Mouse (Mus musculus) midbrain, postnatal 0 days (tissue): ENCODE results near the gene Olfr1155. TPM values are rescaled to one million over a fixed set of nuclear protein-coding genes. Genes with fewer than 3 reads are reported as not detected.

Source experiments
- ATAC-seq: fragments of 200-750 bp; cut with Nextera tagmentation; 2 replicates; pipeline ENCODE4 v1.8.0; 2017; ENCODE audit warnings: moderate number of reproducible peaks, mild to moderate bottlenecking, moderate TSS enrichment, moderate library complexity; ENCODE audit not compliant: low FRiP score
- DNase-seq: peaks from one replicate; pipeline ENCODE4 v3.0.0-alpha.2; 2015; ENCODE audit warnings: low spot score
- H3K27ac ChIP-seq: fragments of 300-500 bp; sonication (generic); 2 replicates; pipeline ENCODE4 v1.5.1; 2014; ENCODE audit warnings: low read depth, mild to moderate bottlenecking, low read length, mixed read lengths
- H3K27me3 ChIP-seq: fragments of 300-500 bp; sonication (generic); 2 replicates; pipeline ENCODE4 v1.6.1; 2014; ENCODE audit warnings: low read length, control low read depth, mixed read lengths; ENCODE audit not compliant: insufficient read depth
- H3K36me3 ChIP-seq: fragments of 300-500 bp; sonication (generic); 2 replicates; pipeline ENCODE4 v1.6.1; 2014; ENCODE audit warnings: low read length, control low read depth, mixed read lengths; ENCODE audit not compliant: insufficient read depth
- H3K4me1 ChIP-seq: fragments of 300-500 bp; sonication (generic); 2 replicates; pipeline ENCODE4 v1.6.1; 2014; ENCODE audit warnings: mild to moderate bottlenecking, control low read depth, antibody characterized with exemption, low read length, mixed read lengths; ENCODE audit not compliant: insufficient read depth
- H3K4me2 ChIP-seq: fragments of 300-500 bp; sonication (generic); 2 replicates; pipeline ENCODE4 v1.6.1; 2014; ENCODE audit warnings: low read depth, mild to moderate bottlenecking, low read length, mixed read lengths; ENCODE audit not compliant: poor library complexity, severe bottlenecking
- H3K4me3 ChIP-seq: fragments of 300-500 bp; sonication (generic); 2 replicates; pipeline ENCODE4 v1.5.1; 2014; ENCODE audit warnings: low read depth, mild to moderate bottlenecking, low read length, moderate library complexity
- H3K9ac ChIP-seq: fragments of 300-500 bp; sonication (generic); replicated peaks from 2 replicates; pipeline ENCODE4 v1.6.1; 2014; ENCODE audit warnings: mild to moderate bottlenecking, low read length, moderate library complexity, mixed read lengths; ENCODE audit not compliant: poor library complexity, severe bottlenecking
- H3K9me3 ChIP-seq: fragments of 300-500 bp; sonication (generic); 2 replicates; pipeline ENCODE4 v1.6.1; 2016; ENCODE audit warnings: low read length, control low read depth
- CTCF ChIP-seq: IDR thresholded peaks from 2 replicates; pipeline ENCODE4 v1.5.1; 2016; ENCODE audit warnings: antibody characterized with exemption, mild to moderate bottlenecking
- WGBS: fragments of 180-500 bp; shearing (Covaris S2); extraction: QIAGEN DNeasy Blood & Tissue Kit; methylation state at CpG from one replicate; pipeline ENCODE4 v1.1.7; 2014; 5-methylcytosine and 5-hydroxymethylcytosine counted together
- polyA plus RNA-seq: library from polyadenylated mRNA; unstranded; fragments of >200 nt; fragmentation: Nextera tagmentation; extraction: Ambion mirVana; gene quantifications from 2 replicates; pipeline ENCODE4 v1.2.1, GENCODE M21; 2015
- total RNA-seq: library from RNA; depleted of rRNA; stranded (reverse); fragments of >200 nt; gene quantifications from 2 replicates; pipeline ENCODE4 v1.2.3, GENCODE M21; 2014; rRNA removed

Olfr1155 gene
- total RNA-seq (not detected in 2 replicates), polyA plus RNA-seq (not detected in 2 replicates)

- Histone ChIP-seq H3K27ac (no peak within 1 kb of the TSS), H3K4me3 (no peak within 1 kb of the TSS), H3K4me2 (no peak within 1 kb of the TSS), H3K36me3 (no peaks in the 10 kb centered on the region), H3K27me3 (no peaks in the 10 kb centered on the region), H3K4me1 (no peaks in the 10 kb centered on the region), H3K9ac (no peak within 1 kb of the TSS), H3K9me3 (no peaks in the 10 kb centered on the region)
- no peak for DNase-seq
- ATAC-seq, result no peak
- no peak for TF ChIP-seq CTCF
- 84% methylated on average over 1 of the region's 1 CpGs for WGBS
Observed at GRCm38 (mm10) chr2:87945037-87945436, at the start of gene Olfr1155. Gene Olfr1155 (minus strand): TSS chr2:87945137.

- TF ChIP-seq CTCF, result no peak
- Histone ChIP-seq H3K27ac (no peak within 1 kb of the TSS), H3K9ac (no peak within 1 kb of the TSS), H3K36me3 (no peaks in the 10 kb centered on the region), H3K4me3 (no peak within 1 kb of the TSS), H3K9me3 (no peaks in the 10 kb centered on the region), H3K4me1 (no peaks in the 10 kb centered on the region), H3K4me2 (no peak within 1 kb of the TSS), H3K27me3 (no peaks in the 10 kb centered on the region)
- no peak for DNase-seq
- ATAC-seq, result no peak
Observed at GRCm38 (mm10) chr2:87989813-87990212, 44.9 kb upstream of the Olfr1155 start, which contains the start of gene Olfr1158. Gene Olfr1158 (plus strand): TSS chr2:87990113.

- H3K27ac ChIP-seq, result no peak within 1 kb of the TSS
- no peak for ATAC-seq
- WGBS, result 77% methylated on average over 3 of the region's 3 CpGs
Observed at GRCm38 (mm10) chr2:87974563-87974962, 29.6 kb upstream of the Olfr1155 start, which contains the start of gene Olfr74. Gene Olfr74 (minus strand): TSS chr2:87974663.

GRCm38 (mm10) chr2:87968199-87968598, 23.3 kb upstream of the Olfr1155 start, which contains the start of gene Olfr1157:
Gene Olfr1157 (minus strand): TSS chr2:87968299.
- no peak for TF ChIP-seq CTCF
- H3K27ac ChIP-seq, result no peak within 1 kb of the TSS
- DNase-seq, result no peak

More at GRCm38 (mm10) chr2:87974563-87974962, 29.6 kb upstream of the Olfr1155 start, which contains the start of gene Olfr74:
- Histone ChIP-seq H3K4me1 (no peaks in the 10 kb centered on the region), H3K4me3 (no peak within 1 kb of the TSS), H3K9me3 (no peaks in the 10 kb centered on the region), H3K4me2 (no peak within 1 kb of the TSS), H3K9ac (no peak within 1 kb of the TSS), H3K36me3 (no peaks in the 10 kb centered on the region), H3K27me3 (no peaks in the 10 kb centered on the region)
- no peak for TF ChIP-seq CTCF
- no peak for DNase-seq

GRCm38 (mm10) chr2:87953000-87953399, 8.1 kb upstream of the Olfr1155 start, which contains the start of gene Olfr1156:
Gene Olfr1156 (minus strand): TSS chr2:87953100.
- TF ChIP-seq CTCF, result no peak
- Histone ChIP-seq H3K36me3 (no peaks in the 10 kb centered on the region), H3K4me2 (no peak within 1 kb of the TSS), H3K27ac (no peak within 1 kb of the TSS), H3K9ac (no peak within 1 kb of the TSS), H3K9me3 (no peaks in the 10 kb centered on the region), H3K4me3 (no peak within 1 kb of the TSS), H3K27me3 (no peaks in the 10 kb centered on the region), H3K4me1 (no peaks in the 10 kb centered on the region)
- ATAC-seq (no peak), DNase-seq (no peak)

More at GRCm38 (mm10) chr2:87968199-87968598, 23.3 kb upstream of the Olfr1155 start, which contains the start of gene Olfr1157:
- no peaks in the 10 kb centered on the region for H3K27me3 ChIP-seq
- WGBS, result 99% methylated on average over 4 of the region's 4 CpGs
- no peaks in the 10 kb centered on the region for H3K36me3 ChIP-seq
- no peak for ATAC-seq
- H3K4me3 ChIP-seq, result no peak within 1 kb of the TSS
- H3K4me1 ChIP-seq, result no peaks in the 10 kb centered on the region
- no peak within 1 kb of the TSS for H3K9ac ChIP-seq
- H3K4me2 ChIP-seq, result no peak within 1 kb of the TSS
- no peaks in the 10 kb centered on the region for H3K9me3 ChIP-seq

- Histone ChIP-seq H3K4me3 (no peak within 1 kb of the TSS), H3K27me3 (no peaks in the 10 kb centered on the region), H3K4me1 (no peaks in the 10 kb centered on the region), H3K27ac (no peak within 1 kb of the TSS), H3K9me3 (no peaks in the 10 kb centered on the region), H3K4me2 (no peak within 1 kb of the TSS), H3K36me3 (no peaks in the 10 kb centered on the region), H3K9ac (no peak within 1 kb of the TSS)
- no peak for TF ChIP-seq CTCF
- ATAC-seq (no peak), DNase-seq (no peak)
- 93% methylated on average over 1 of the region's 1 CpGs for WGBS
Observed at GRCm38 (mm10) chr2:87905066-87905465, 39.9 kb downstream of the Olfr1155 start, which contains the start of gene Olfr1154. Gene Olfr1154 (minus strand): TSS chr2:87905166.
